Mouse (Mus musculus) lung, embryonic 16.5 days (tissue): Measurements from ENCODE around the gene Tagln. TPM values are rescaled to one million over a fixed set of nuclear protein-coding genes. Genes with fewer than 3 reads are reported as not detected.

Experiments used
- ATAC-seq: fragments of 200-750 bp; cut with Nextera tagmentation; 2 replicates; pipeline ENCODE4 v1.8.0; 2017; ENCODE audit warnings: low read depth, mild to moderate bottlenecking, moderate library complexity
- H3K27ac ChIP-seq: fragments of 300-500 bp; sonication (generic); 2 replicates; pipeline ENCODE4 v1.5.1; 2014; ENCODE audit warnings: mild to moderate bottlenecking, control low read depth, low read length
- H3K27me3 ChIP-seq: fragments of 300-500 bp; sonication (generic); 2 replicates; pipeline ENCODE4 v1.6.1; 2014; ENCODE audit warnings: low read depth, low read length, mixed read lengths; ENCODE audit not compliant: control insufficient read depth, insufficient read depth
- H3K36me3 ChIP-seq: fragments of 300-500 bp; sonication (generic); 2 replicates; pipeline ENCODE4 v1.6.1; 2014; ENCODE audit warnings: low read length; ENCODE audit not compliant: control insufficient read depth, insufficient read depth
- H3K4me1 ChIP-seq: fragments of 300-500 bp; sonication (generic); replicated peaks from 2 replicates; pipeline ENCODE4 v1.6.1; 2014; ENCODE audit warnings: low read length, mixed read lengths; ENCODE audit not compliant: control insufficient read depth, insufficient read depth
- H3K4me2 ChIP-seq: fragments of 300-500 bp; sonication (generic); 2 replicates; pipeline ENCODE4 v1.6.1; 2014; ENCODE audit warnings: low read depth, low read length, control low read depth
- H3K4me3 ChIP-seq: fragments of 300-500 bp; sonication (generic); 2 replicates; pipeline ENCODE4 v1.5.1; 2014; ENCODE audit warnings: mild to moderate bottlenecking, low read length, control low read depth
- H3K9ac ChIP-seq: fragments of 300-500 bp; sonication (generic); 2 replicates; pipeline ENCODE4 v1.6.1; 2014; ENCODE audit warnings: low read length, control low read depth
- H3K9me3 ChIP-seq: fragments of 300-500 bp; sonication (generic); 2 replicates; pipeline ENCODE4 v1.6.1; 2016; ENCODE audit warnings: low read length; ENCODE audit not compliant: control insufficient read depth
- WGBS: fragments of 180-500 bp; shearing (Covaris S2); extraction: QIAGEN DNeasy Blood & Tissue Kit; methylation state at CpG from one replicate; pipeline ENCODE4 v1.1.7; 2014; 5-methylcytosine and 5-hydroxymethylcytosine counted together
- polyA plus RNA-seq: library from polyadenylated mRNA; unstranded; fragments of >200 nt; fragmentation: Nextera tagmentation; extraction: Ambion mirVana; gene quantifications from 2 replicates; pipeline ENCODE4 v1.2.1, GENCODE M21; 2015

Gene Tagln
- 138 and 141 TPM in 2 replicates for polyA plus RNA-seq

GRCm38 (mm10) chr9:45935628-45936210, at the start of gene Tagln:
Gene Tagln (minus strand): TSS chr9:45936058.
- Histone ChIP-seq H3K27me3 (no peaks in the 10 kb centered on the region), H3K9ac (peak within 1 kb of the TSS; percentile 53; the same call in 1 of the 2 replicates), H3K4me3 (peak within 1 kb of the TSS; percentile 34), H3K36me3 (peaks cover 8% of the 10 kb centered on the region), H3K4me1 (peaks cover 31% of the 10 kb centered on the region), H3K9me3 (no peaks in the 10 kb centered on the region), H3K4me2 (peak within 1 kb of the TSS; percentile 52), H3K27ac (peak within 1 kb of the TSS; percentile 60)
- peak; percentile 78 for ATAC-seq
- WGBS, result 2% methylated on average over 21 of the region's 21 CpGs

- Histone ChIP-seq H3K4me3 (peak overlapping the region; percentile 94), H3K4me2 (peak overlapping the region; percentile 97), H3K27me3 (no peaks in the 10 kb centered on the region), H3K4me1 (peaks cover 16% of the 10 kb centered on the region), H3K9ac (peak overlapping the region; percentile 95), H3K9me3 (no peaks in the 10 kb centered on the region), H3K36me3 (0 out of 2 replicates have a peak, but pooled peaks cover 3% of the 10 kb centered on the region), H3K27ac (peak overlapping the region; percentile 97)
- ATAC-seq, result peak; percentile 86
- WGBS, result 3% methylated on average over 4 of the region's 4 CpGs
Measured at GRCm38 (mm10) chr9:45985229-45985567, 49.3 kb upstream of the Tagln start.

GRCm38 (mm10) chr9:45984409-45985228, 48.8 kb upstream of the Tagln start:
- H3K27me3 ChIP-seq, result no peaks in the 10 kb centered on the region
- 0 out of 2 replicates have a peak, but pooled peaks cover 3% of the 10 kb centered on the region for H3K36me3 ChIP-seq
- no peaks in the 10 kb centered on the region for H3K9me3 ChIP-seq
- WGBS, result 0% methylated on average over 64 of the region's 76 CpGs
- peak; percentile 96 for ATAC-seq
- peak overlapping the region; percentile 94 for H3K4me3 ChIP-seq
- H3K4me2 ChIP-seq, result peak overlapping the region; percentile 97
- H3K4me1 ChIP-seq, result peaks cover 16% of the 10 kb centered on the region
- peak overlapping the region; percentile 97 for H3K27ac ChIP-seq
- peak overlapping the region; percentile 95 for H3K9ac ChIP-seq

DNA sequence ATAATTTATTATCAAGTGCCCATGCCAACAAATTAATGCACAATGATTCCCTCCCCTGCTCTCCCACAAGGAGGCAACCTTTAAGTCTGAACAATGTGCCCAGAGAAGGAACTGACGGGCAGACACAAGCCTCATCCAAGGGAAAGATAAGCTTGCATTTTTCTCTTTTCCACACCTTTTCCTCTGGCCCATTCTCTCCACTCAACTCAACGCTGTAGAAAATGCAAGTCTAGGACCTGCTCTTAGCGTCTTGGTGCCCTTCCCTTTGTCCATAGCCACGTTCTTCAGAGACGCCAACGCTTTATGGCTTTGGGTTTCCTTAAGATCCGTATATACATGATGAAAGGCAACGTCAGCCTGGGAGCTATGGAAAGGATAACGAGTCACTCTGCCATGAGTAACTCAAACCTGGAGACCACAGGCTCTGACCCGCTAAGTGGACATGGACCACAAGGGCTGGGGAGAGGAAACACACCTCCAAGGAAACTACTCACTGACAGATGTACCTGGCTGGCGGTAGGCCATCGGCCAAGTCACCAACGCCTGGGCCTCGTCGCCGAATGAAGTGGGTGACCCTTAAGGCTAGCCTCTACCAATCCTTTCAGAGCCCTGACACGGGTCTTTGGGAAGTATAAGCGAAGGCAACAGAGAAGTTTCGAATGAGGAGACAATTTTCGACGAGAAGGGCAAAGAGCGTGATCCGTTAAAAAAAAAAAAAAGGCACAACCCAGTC, 48.0 kb upstream of the Tagln start:
- ATAC-seq, result no peak
- Histone ChIP-seq H3K4me3 (peak overlapping the region; percentile 94), H3K4me2 (peak overlapping the region; percentile 97), H3K4me1 (peaks cover 16% of the 10 kb centered on the region), H3K27ac (peak overlapping the region; percentile 97), H3K9ac (peak overlapping the region; percentile 95), H3K9me3 (no peaks in the 10 kb centered on the region), H3K27me3 (no peaks in the 10 kb centered on the region), H3K36me3 (0 out of 2 replicates have a peak, but pooled peaks cover 3% of the 10 kb centered on the region)
- under 1% methylated on average over 23 of the region's 23 CpGs for WGBS

DNA sequence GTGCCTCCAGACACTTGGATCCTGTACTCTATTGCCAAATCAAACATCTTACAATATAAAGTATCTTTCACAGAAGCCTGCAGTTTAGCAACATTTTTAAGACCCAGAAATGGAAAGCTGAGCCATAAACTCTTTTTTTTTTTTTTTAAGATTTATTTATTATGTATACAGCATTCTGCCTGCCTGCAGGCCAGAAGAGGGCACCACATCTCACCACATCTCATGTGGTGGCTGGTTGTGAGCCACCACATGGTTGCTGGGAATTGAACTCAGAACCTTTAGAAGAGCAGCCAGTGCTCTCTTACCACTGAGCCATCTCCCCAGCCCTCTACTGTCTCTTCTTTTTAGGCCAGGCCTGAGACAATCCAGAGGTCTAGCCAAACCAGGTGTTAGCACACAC, 45.5 kb upstream of the Tagln start:
- Histone ChIP-seq H3K9ac (no peak overlapping the region), H3K9me3 (no peaks in the 10 kb centered on the region), H3K27ac (no peak overlapping the region), H3K4me2 (no peak overlapping the region), H3K4me1 (peaks cover 16% of the 10 kb centered on the region), H3K4me3 (no peak overlapping the region), H3K36me3 (0 out of 2 replicates have a peak, but pooled peaks cover 3% of the 10 kb centered on the region), H3K27me3 (no peaks in the 10 kb centered on the region)
- no peak for ATAC-seq

GRCm38 (mm10) chr9:45980611-45981010, 44.8 kb upstream of the Tagln start:
- WGBS, result 81% methylated on average over 1 of the region's 1 CpGs
- no peak for ATAC-seq
- H3K4me2 ChIP-seq, result no peak overlapping the region
- no peak overlapping the region for H3K4me3 ChIP-seq
- H3K9ac ChIP-seq, result no peak overlapping the region
- H3K4me1 ChIP-seq, result peaks cover 16% of the 10 kb centered on the region
- no peaks in the 10 kb centered on the region for H3K9me3 ChIP-seq
- peaks cover 6% of the 10 kb centered on the region; the same call in 1 of the 2 replicates for H3K36me3 ChIP-seq
- H3K27me3 ChIP-seq, result no peaks in the 10 kb centered on the region
- H3K27ac ChIP-seq, result no peak overlapping the region

DNA sequence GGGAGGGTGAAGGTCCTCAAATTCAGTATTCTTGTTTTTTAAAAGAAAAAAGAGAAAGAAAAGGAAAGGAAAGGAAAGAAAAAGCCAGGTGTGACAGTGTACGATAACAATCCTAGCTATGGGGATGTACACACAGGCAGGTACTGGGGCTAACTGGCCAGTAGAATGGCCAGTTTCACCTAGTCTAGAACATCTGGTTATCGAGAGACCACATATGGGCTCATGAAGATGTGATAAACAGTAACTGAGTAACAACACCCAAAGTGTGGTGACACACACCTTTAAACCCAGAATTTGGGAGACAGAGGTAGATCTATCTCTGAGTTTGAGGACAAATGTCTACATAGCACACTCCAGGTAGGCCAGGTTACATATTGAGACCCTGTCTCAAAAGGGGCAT, 43.9 kb upstream of the Tagln start:
- Histone ChIP-seq H3K27me3 (no peaks in the 10 kb centered on the region), H3K9ac (no peak overlapping the region), H3K27ac (no peak overlapping the region), H3K4me1 (peaks cover 16% of the 10 kb centered on the region), H3K4me3 (no peak overlapping the region), H3K9me3 (no peaks in the 10 kb centered on the region), H3K4me2 (no peak overlapping the region), H3K36me3 (peaks cover 12% of the 10 kb centered on the region)
- ATAC-seq, result no peak
- 93% methylated on average over 2 of the region's 2 CpGs for WGBS

- 74% methylated on average over 2 of the region's 2 CpGs for WGBS
Measured at GRCm38 (mm10) chr9:45976884-45977283, 41.0 kb upstream of the Tagln start.

DNA sequence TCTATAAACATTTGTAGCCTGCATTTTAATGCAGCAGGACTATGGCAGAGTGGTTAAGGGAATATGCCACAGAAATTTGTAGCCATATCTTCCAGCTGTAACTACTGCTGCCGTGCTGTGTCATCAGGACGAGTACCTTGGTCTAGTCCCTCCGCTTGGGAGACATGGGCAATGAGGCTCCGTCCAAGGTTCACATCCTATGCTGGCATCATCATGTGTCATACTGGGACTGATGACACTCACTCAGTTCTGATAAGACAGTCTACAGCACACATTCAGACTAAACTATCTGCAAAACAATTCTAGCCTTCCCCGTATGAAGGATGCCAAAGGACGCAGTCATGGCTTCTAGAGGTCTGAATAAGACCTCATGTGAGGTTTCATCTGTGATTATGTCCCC, 27.7 kb upstream of the Tagln start:
- no peaks in the 10 kb centered on the region for H3K27me3 ChIP-seq
- H3K4me3 ChIP-seq, result no peak overlapping the region
- ATAC-seq, result no peak
- WGBS, result 85% methylated on average over 6 of the region's 6 CpGs
- no peak overlapping the region for H3K4me2 ChIP-seq
- no peak overlapping the region for H3K9ac ChIP-seq
- H3K36me3 ChIP-seq, result peaks cover 23% of the 10 kb centered on the region
- no peak overlapping the region for H3K27ac ChIP-seq
- no peaks in the 10 kb centered on the region for H3K9me3 ChIP-seq
- no peaks in the 10 kb centered on the region; the same call in 1 of the 2 replicates for H3K4me1 ChIP-seq

More at GRCm38 (mm10) chr9:45976884-45977283, 41.0 kb upstream of the Tagln start:
- H3K4me2 ChIP-seq, result no peak overlapping the region
- H3K4me1 ChIP-seq, result peaks cover 3% of the 10 kb centered on the region; the same call in 1 of the 2 replicates
- H3K27ac ChIP-seq, result no peak overlapping the region
- no peaks in the 10 kb centered on the region for H3K27me3 ChIP-seq
- ATAC-seq, result no peak
- H3K9ac ChIP-seq, result no peak overlapping the region
- H3K36me3 ChIP-seq, result peaks cover 27% of the 10 kb centered on the region
- no peak overlapping the region for H3K4me3 ChIP-seq
- no peaks in the 10 kb centered on the region for H3K9me3 ChIP-seq
